Mouse (Mus musculus) brain, embryonic 14.5 days (tissue): ENCODE data around the gene Pard3b.

Source experiments
- CTCF ChIP-seq: fragments of 200-500 bp; IDR thresholded peaks from 2 replicates; pipeline ENCODE4 v1.5.1; 2012; ENCODE audit warnings: inconsistent platforms, mild to moderate bottlenecking, moderate library complexity, borderline replicate concordance; ENCODE audit not compliant: insufficient read depth, insufficient read length; ENCODE audit errors: extremely low read depth
- POLR2A ChIP-seq: fragments of 200-500 bp; IDR thresholded peaks from 2 replicates; pipeline ENCODE4 v1.6.1; 2012; ENCODE audit warnings: mild to moderate bottlenecking, inconsistent platforms, borderline replicate concordance; ENCODE audit not compliant: poor library complexity, insufficient read depth, insufficient read length, severe bottlenecking; ENCODE audit errors: extremely low read depth

- TF ChIP-seq CTCF (no peak), POLR2A (no peak)
Observed at GRCm38 (mm10) chr1:62348371-62348770, 709.7 kb downstream of the Pard3b start.
